Mouse (Mus musculus) intestine, embryonic 14.5 days (tissue): ENCODE data around the gene Piwil1. TPM values are rescaled to one million over a fixed set of nuclear protein-coding genes. Genes with fewer than 3 reads are reported as not detected.

ENCODE experiments used
- ATAC-seq: fragments of 200-750 bp; cut with Nextera tagmentation; replicated peaks from 2 replicates; pipeline ENCODE4 v1.8.0; 2017; ENCODE audit warnings: low read depth, moderate number of reproducible peaks, moderate TSS enrichment, moderate library complexity; ENCODE audit not compliant: low FRiP score, low TSS enrichment
- DNase-seq: peaks from one replicate; pipeline ENCODE4 v3.0.0-alpha.2; 2018; ENCODE audit warnings: low spot score
- H3K27ac ChIP-seq: fragments of 300-500 bp; sonication (generic); 2 replicates; pipeline ENCODE4 v1.5.1; 2014; ENCODE audit warnings: low read depth, mild to moderate bottlenecking, control low read depth
- H3K27me3 ChIP-seq: fragments of 300-500 bp; sonication (generic); replicated peaks from 2 replicates; pipeline ENCODE4 v1.6.1; 2014; ENCODE audit warnings: low read length, control low read depth; ENCODE audit not compliant: control insufficient read depth, insufficient read depth
- H3K36me3 ChIP-seq: fragments of 300-500 bp; sonication (generic); 2 replicates; pipeline ENCODE4 v1.6.1; 2014; ENCODE audit warnings: low read length, control low read depth; ENCODE audit not compliant: control insufficient read depth, insufficient read depth
- H3K4me1 ChIP-seq: fragments of 300-500 bp; sonication (generic); replicated peaks from 2 replicates; pipeline ENCODE4 v1.6.1; 2014; ENCODE audit warnings: low read length, control low read depth, mixed read lengths; ENCODE audit not compliant: control insufficient read depth, insufficient read depth
- H3K4me2 ChIP-seq: fragments of 300-500 bp; sonication (generic); 2 replicates; pipeline ENCODE4 v1.6.1; 2014; ENCODE audit warnings: low read length
- H3K4me3 ChIP-seq: fragments of 300-500 bp; sonication (generic); 2 replicates; pipeline ENCODE4 v1.5.1; 2014; ENCODE audit warnings: low read depth, low read length, control low read depth, mixed read lengths
- H3K9ac ChIP-seq: fragments of 300-500 bp; sonication (generic); 2 replicates; pipeline ENCODE4 v1.6.1; 2014; ENCODE audit warnings: mild to moderate bottlenecking, low read length
- H3K9me3 ChIP-seq: fragments of 300-500 bp; sonication (generic); 2 replicates; pipeline ENCODE4 v1.6.1; 2016; ENCODE audit warnings: low read length, control low read depth; ENCODE audit not compliant: control insufficient read depth
- WGBS: fragments of 180-500 bp; shearing (Covaris S2); extraction: QIAGEN DNeasy Blood & Tissue Kit; methylation state at CpG from one replicate; pipeline ENCODE4 v1.1.7; 2014; 5-methylcytosine and 5-hydroxymethylcytosine counted together
- polyA plus RNA-seq: library from polyadenylated mRNA; unstranded; fragments of >200 nt; fragmentation: Nextera tagmentation; extraction: Ambion mirVana; gene quantifications from 2 replicates; pipeline ENCODE4 v1.2.1, GENCODE M21; 2014

Gene Piwil1
- polyA plus RNA-seq, 1 experiment from 2014 or later, result not detected

- Histone ChIP-seq H3K9ac (no peak overlapping the region), H3K4me3 (no peak overlapping the region), H3K4me1 (no peaks in the 10 kb centered on the region), H3K9me3 (no peaks in the 10 kb centered on the region), H3K27ac (0 out of 2 replicates have a peak overlapping the region, but pooled peaks have one; percentile 5), H3K36me3 (no peaks in the 10 kb centered on the region), H3K27me3 (no peaks in the 10 kb centered on the region), H3K4me2 (no peak overlapping the region)
- DNase-seq (no peak), ATAC-seq (no peak)
- 70% methylated on average over 6 of the region's 6 CpGs for WGBS
Measured at GRCm38 (mm10) chr5:128677861-128678260, 24.5 kb upstream of the Piwil1 start.

- no peak for DNase-seq
- Histone ChIP-seq H3K4me2 (no peak overlapping the region), H3K4me1 (no peaks in the 10 kb centered on the region), H3K9ac (no peak overlapping the region), H3K27ac (no peak overlapping the region), H3K9me3 (peaks cover 3% of the 10 kb centered on the region; the same call in 1 of the 2 replicates), H3K36me3 (no peaks in the 10 kb centered on the region), H3K4me3 (no peak overlapping the region), H3K27me3 (no peaks in the 10 kb centered on the region)
- WGBS, result 41% methylated on average over 5 of the region's 5 CpGs
- ATAC-seq, result no peak
Measured at GRCm38 (mm10) chr5:128681456-128681855, 20.9 kb upstream of the Piwil1 start.

GRCm38 (mm10) chr5:128684192-128684591, 18.1 kb upstream of the Piwil1 start:
- Histone ChIP-seq H3K27me3 (no peaks in the 10 kb centered on the region), H3K4me3 (no peak overlapping the region), H3K9me3 (peaks cover 3% of the 10 kb centered on the region; the same call in 1 of the 2 replicates), H3K36me3 (no peaks in the 10 kb centered on the region), H3K4me1 (no peaks in the 10 kb centered on the region), H3K9ac (no peak overlapping the region), H3K4me2 (no peak overlapping the region), H3K27ac (no peak overlapping the region)
- WGBS, result 26% methylated on average over 10 of the region's 10 CpGs
- ATAC-seq (no peak), DNase-seq (no peak)

- Histone ChIP-seq H3K4me2 (no peak overlapping the region), H3K9ac (no peak overlapping the region), H3K4me1 (no peaks in the 10 kb centered on the region), H3K9me3 (peaks cover 3% of the 10 kb centered on the region; the same call in 1 of the 2 replicates), H3K36me3 (no peaks in the 10 kb centered on the region), H3K27me3 (no peaks in the 10 kb centered on the region), H3K4me3 (no peak overlapping the region), H3K27ac (no peak overlapping the region)
- WGBS, result 31% methylated on average over 15 of the region's 15 CpGs
- no peak for ATAC-seq
- DNase-seq, result no peak
Measured at GRCm38 (mm10) chr5:128684621-128685020, 17.7 kb upstream of the Piwil1 start.

DNA sequence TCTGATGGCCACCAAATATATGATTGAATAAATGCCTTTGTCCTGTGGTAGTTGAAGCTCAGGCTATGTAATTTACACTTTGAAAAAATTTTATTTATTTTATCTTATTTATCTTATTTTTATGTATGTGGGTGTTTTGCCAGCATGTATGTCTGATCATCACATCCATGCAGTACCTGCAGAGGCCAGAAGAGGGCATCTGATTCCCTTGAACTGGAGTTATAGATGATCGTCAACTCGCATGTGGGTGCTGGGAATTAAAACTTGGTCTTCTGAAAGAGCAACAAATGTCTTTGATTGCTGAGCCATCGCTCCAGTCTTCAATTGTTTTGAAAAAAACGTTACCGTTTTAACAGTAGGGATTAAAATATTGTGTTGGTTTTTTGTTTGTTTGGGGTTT, 15.2 kb upstream of the Piwil1 start:
- no peak overlapping the region for H3K27ac ChIP-seq
- 77% methylated on average over 5 of the region's 5 CpGs for WGBS
- H3K4me1 ChIP-seq, result no peaks in the 10 kb centered on the region
- ATAC-seq (no peak), DNase-seq (no peak)
- no peak overlapping the region for H3K4me3 ChIP-seq
- H3K27me3 ChIP-seq, result no peaks in the 10 kb centered on the region
- peaks cover 3% of the 10 kb centered on the region; the same call in 1 of the 2 replicates for H3K9me3 ChIP-seq
- H3K36me3 ChIP-seq, result no peaks in the 10 kb centered on the region
- H3K9ac ChIP-seq, result no peak overlapping the region
- no peak overlapping the region for H3K4me2 ChIP-seq

- H3K27me3 ChIP-seq, result no peaks in the 10 kb centered on the region
- H3K9me3 ChIP-seq, result no peaks in the 10 kb centered on the region
- H3K9ac ChIP-seq, result no peak overlapping the region
- H3K4me1 ChIP-seq, result no peaks in the 10 kb centered on the region
- H3K36me3 ChIP-seq, result no peaks in the 10 kb centered on the region
- no peak for DNase-seq
- H3K27ac ChIP-seq, result no peak overlapping the region
- no peak overlapping the region for H3K4me2 ChIP-seq
- ATAC-seq, result no peak
- H3K4me3 ChIP-seq, result no peak overlapping the region
- 58% methylated on average over 6 of the region's 6 CpGs for WGBS
Measured at GRCm38 (mm10) chr5:128694107-128694506, 8.2 kb upstream of the Piwil1 start.

DNA sequence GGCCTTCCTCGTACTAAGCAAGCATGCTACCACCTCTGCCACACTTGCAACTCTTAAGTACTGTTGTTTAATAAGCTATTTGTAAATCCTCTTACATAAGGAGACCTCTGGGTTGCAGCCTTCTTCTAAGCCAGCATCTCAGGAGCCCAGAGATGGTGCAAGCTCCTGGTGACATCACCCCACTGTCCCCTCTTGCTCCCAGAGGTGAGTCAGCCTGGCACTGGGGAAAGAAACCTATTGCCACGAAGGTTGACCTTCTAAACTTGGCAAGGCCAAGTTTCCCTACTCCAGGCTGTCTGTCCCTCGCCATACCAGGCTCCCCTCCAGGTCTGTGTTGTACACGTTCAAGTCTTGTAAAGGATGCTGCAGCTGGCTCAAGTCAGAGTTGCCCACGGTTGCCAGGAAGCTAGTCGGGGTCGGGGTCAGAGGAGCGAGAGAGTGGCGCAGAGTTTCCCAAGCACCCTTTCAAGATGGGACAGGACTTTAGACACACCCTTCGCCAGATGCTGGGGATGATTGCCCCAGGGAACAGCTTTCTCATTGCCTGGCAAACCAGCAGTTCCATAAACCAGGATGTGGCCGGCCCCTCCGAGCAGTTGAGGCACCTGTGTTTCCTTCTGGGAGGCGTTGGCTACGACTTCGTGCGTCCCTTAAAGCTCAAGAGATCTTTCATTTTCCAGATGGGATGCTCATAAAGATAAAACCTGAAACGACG, 7.6 kb upstream of the Piwil1 start:
- DNase-seq (no peak), ATAC-seq (no peak)
- WGBS, result 72% methylated on average over 18 of the region's 18 CpGs
- Histone ChIP-seq H3K27ac (no peak overlapping the region), H3K4me3 (no peak overlapping the region), H3K27me3 (no peaks in the 10 kb centered on the region), H3K9ac (no peak overlapping the region), H3K4me1 (no peaks in the 10 kb centered on the region), H3K36me3 (no peaks in the 10 kb centered on the region), H3K4me2 (no peak overlapping the region), H3K9me3 (no peaks in the 10 kb centered on the region)

DNA sequence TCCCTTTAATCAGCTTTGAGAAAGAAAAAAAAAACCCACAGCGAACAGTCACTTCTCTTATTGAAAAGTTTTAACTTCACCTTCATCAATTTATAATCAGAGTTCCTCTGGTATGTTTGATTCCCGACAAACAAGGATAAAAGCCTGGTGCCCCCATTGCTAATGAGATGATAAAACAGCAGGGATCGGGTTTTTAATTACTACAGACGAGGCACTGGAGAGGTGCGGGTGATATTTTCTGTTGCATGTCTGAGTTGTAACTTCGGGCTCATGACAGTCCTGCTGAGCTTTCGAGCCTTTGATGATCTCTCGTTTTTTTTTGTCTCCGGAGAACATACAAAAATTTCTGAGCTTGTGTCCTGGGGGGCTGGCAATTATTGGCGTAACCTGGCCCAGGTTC, 5.5 kb upstream of the Piwil1 start:
- WGBS, result 73% methylated on average over 10 of the region's 10 CpGs

DNA sequence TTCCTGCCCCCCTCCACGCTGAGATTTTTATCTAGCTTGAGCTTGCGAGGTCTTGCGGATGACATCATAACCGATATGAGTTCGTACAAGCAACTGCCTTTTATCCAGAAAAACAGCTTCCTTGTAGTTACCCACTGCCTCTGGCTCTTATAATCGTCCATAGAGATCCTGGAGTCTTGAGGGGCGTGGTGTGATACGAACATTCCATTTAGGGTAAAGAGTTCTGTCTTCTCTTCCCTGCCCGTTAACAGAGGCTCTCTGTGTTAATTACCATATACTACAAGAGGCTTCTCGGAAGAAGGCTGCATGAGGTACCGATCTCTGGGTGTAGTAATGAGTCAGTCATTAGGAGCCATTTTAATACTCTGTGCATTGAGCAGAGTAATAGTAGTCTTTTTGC, 1.6 kb upstream of the Piwil1 start:
- no peaks in the 10 kb centered on the region for H3K36me3 ChIP-seq
- 54% methylated on average over 11 of the region's 11 CpGs for WGBS
- no peaks in the 10 kb centered on the region for H3K9me3 ChIP-seq
- no peak for DNase-seq
- H3K4me2 ChIP-seq, result no peak overlapping the region
- H3K27me3 ChIP-seq, result no peaks in the 10 kb centered on the region
- no peak for ATAC-seq
- no peak overlapping the region for H3K9ac ChIP-seq
- H3K4me3 ChIP-seq, result no peak overlapping the region
- H3K4me1 ChIP-seq, result no peaks in the 10 kb centered on the region
- H3K27ac ChIP-seq, result no peak overlapping the region

More for the DNA sequence above, 5.5 kb upstream of the Piwil1 start:
- Histone ChIP-seq H3K4me1 (no peaks in the 10 kb centered on the region), H3K9ac (no peak overlapping the region), H3K9me3 (no peaks in the 10 kb centered on the region), H3K4me3 (no peak overlapping the region), H3K4me2 (no peak overlapping the region), H3K36me3 (no peaks in the 10 kb centered on the region), H3K27ac (no peak overlapping the region), H3K27me3 (no peaks in the 10 kb centered on the region)
- DNase-seq (no peak), ATAC-seq (no peak)
